Mouse (Mus musculus) brain, embryonic 18.5 days (tissue): ENCODE measurements around the gene Elp4.

Source experiments
- DNase-seq: peaks from one replicate; pipeline ENCODE4 v3.0.0-alpha.2; 2012; ENCODE audit warnings: low read depth, low spot score

Elp4 gene

GRCm38 (mm10) chr2:105671116-105671797 lies 233.1 kb downstream of the Elp4 start:
- DNase-seq, result no peak

- no peak for DNase-seq
Measured at GRCm38 (mm10) chr2:105670731-105671095, 233.7 kb downstream of the Elp4 start.

- no peak for DNase-seq
Measured at GRCm38 (mm10) chr2:105669881-105670730, 234.3 kb downstream of the Elp4 start.

- DNase-seq, result no peak
Measured at GRCm38 (mm10) chr2:105669371-105669861, 234.9 kb downstream of the Elp4 start.

- no peak for DNase-seq
Measured at GRCm38 (mm10) chr2:105668271-105669270, 235.8 kb downstream of the Elp4 start, which contains the start of gene Pax6. Gene Pax6 (plus strand): TSS chr2:105668900.

GRCm38 (mm10) chr2:105667626-105667950 lies 236.8 kb downstream of the Elp4 start:
- DNase-seq, result no peak

GRCm38 (mm10) chr2:105666763-105667625 lies 237.4 kb downstream of the Elp4 start:
- DNase-seq, result no peak

- DNase-seq, result no peak
Measured at GRCm38 (mm10) chr2:105666331-105666730, 238.0 kb downstream of the Elp4 start.

GRCm38 (mm10) chr2:105665491-105666250 lies 238.7 kb downstream of the Elp4 start:
- DNase-seq, result no peak

GRCm38 (mm10) chr2:105664996-105665395 lies 239.4 kb downstream of the Elp4 start:
- no peak for DNase-seq

- DNase-seq, result no peak
Measured at GRCm38 (mm10) chr2:105663101-105663511, 241.3 kb downstream of the Elp4 start.

- DNase-seq, result no peak
Measured at GRCm38 (mm10) chr2:105662606-105663005, 241.8 kb downstream of the Elp4 start.

- DNase-seq, result no peak
Measured at GRCm38 (mm10) chr2:105662121-105662520, 242.2 kb downstream of the Elp4 start.

- no peak for DNase-seq
Measured at GRCm38 (mm10) chr2:105661623-105662066, 242.7 kb downstream of the Elp4 start.

- DNase-seq, result no peak
Measured at GRCm38 (mm10) chr2:105660874-105661622, 243.3 kb downstream of the Elp4 start.

- no peak for DNase-seq
Measured at GRCm38 (mm10) chr2:105659926-105660873, 244.2 kb downstream of the Elp4 start.

GRCm38 (mm10) chr2:105659350-105659749 lies 245.0 kb downstream of the Elp4 start:
- DNase-seq, result no peak

GRCm38 (mm10) chr2:105656456-105656855 lies 247.9 kb downstream of the Elp4 start:
- no peak for DNase-seq
